Mouse (Mus musculus): ENCODE measurements around the gene Hpn.

Hpn gene

GRCm38 (mm10) chr7:31050921-31051320 lies 64.2 kb downstream of the Hpn start:
- in situ Hi-C loops (cut with MboI; ENCODE audit: low pct_unique_long_range_greater_than_20kb in 1 of 2, low sequenced_read_pairs in 2 of 2, unreplicated experiment in 1 of 2), result no loop called here

GRCm38 (mm10) chr7:31050487-31050886 lies 64.6 kb downstream of the Hpn start:
- in situ Hi-C loops (cut with MboI; ENCODE audit: low pct_unique_long_range_greater_than_20kb in 1 of 2, low sequenced_read_pairs in 2 of 2, unreplicated experiment in 1 of 2), result no loop called here

- in situ Hi-C loops (cut with MboI; ENCODE audit: low pct_unique_long_range_greater_than_20kb in 1 of 2, low sequenced_read_pairs in 2 of 2, unreplicated experiment in 1 of 2), result no loop called here
Observed at GRCm38 (mm10) chr7:31049846-31050281, 65.2 kb downstream of the Hpn start.

- in situ Hi-C loops (cut with MboI; ENCODE audit: low pct_unique_long_range_greater_than_20kb in 1 of 2, low sequenced_read_pairs in 2 of 2, unreplicated experiment in 1 of 2), result no loop called here
Observed at GRCm38 (mm10) chr7:31049135-31049845, 65.8 kb downstream of the Hpn start.

Data from mouse embryonic stem cell (cell line).